Mouse (Mus musculus): ENCODE measurements around the gene Iqch. TPM values are rescaled to one million over a fixed set of nuclear protein-coding genes. Genes with fewer than 3 reads are reported as not detected.
"Not testable (repeated sequence)": the region's sequence is repeated elsewhere in the genome, so short reads cannot be mapped to it uniquely, and the experiment has no call there.

Iqch gene
- total RNA-seq, 4 experiments from 2014 or later: 0.18 TPM; not detected in 3

GRCm38 (mm10) chr9:63568808-63569207 lies 33.5 kb downstream of the Iqch start:
- peak in 1 of 2 experiments; percentile 16 for DNase-seq (ENCODE audit: low spot score in 2 of 2)

GRCm38 (mm10) chr9:63568314-63568713 lies 34.0 kb downstream of the Iqch start:
- DNase-seq (ENCODE audit: low spot score in 2 of 2): no peak

- no peak for DNase-seq (ENCODE audit: low spot score in 2 of 2)
Observed at GRCm38 (mm10) chr9:63563436-63563835, 38.9 kb downstream of the Iqch start.

- DNase-seq (ENCODE audit: low spot score in 2 of 2): no peak
Observed at GRCm38 (mm10) chr9:63561931-63562330, 40.4 kb downstream of the Iqch start.

GRCm38 (mm10) chr9:63556933-63557332 lies 45.4 kb downstream of the Iqch start:
- no peak for DNase-seq (ENCODE audit: low spot score in 2 of 2)

GRCm38 (mm10) chr9:63556316-63556715 lies 46.0 kb downstream of the Iqch start:
- no peak for DNase-seq (ENCODE audit: low spot score in 2 of 2)

- DNase-seq (ENCODE audit: low spot score in 2 of 2): no peak
Observed at GRCm38 (mm10) chr9:63555460-63555990, 46.8 kb downstream of the Iqch start.

- peak; percentile 21 for DNase-seq (ENCODE audit: low spot score in 2 of 2)
Observed at GRCm38 (mm10) chr9:63553628-63554027, 48.7 kb downstream of the Iqch start.

GRCm38 (mm10) chr9:63550701-63551100 lies 51.6 kb downstream of the Iqch start:
- not testable (repeated sequence) for DNase-seq (ENCODE audit: low spot score in 2 of 2)

GRCm38 (mm10) chr9:63548966-63549365 lies 53.3 kb downstream of the Iqch start:
- no peak for DNase-seq (ENCODE audit: low spot score in 2 of 2)

GRCm38 (mm10) chr9:63541926-63542325 lies 60.4 kb downstream of the Iqch start:
- DNase-seq (ENCODE audit: low spot score in 2 of 2): no peak

- DNase-seq (ENCODE audit: low spot score in 2 of 2): no peak
Observed at GRCm38 (mm10) chr9:63541301-63541700, 61.0 kb downstream of the Iqch start.

GRCm38 (mm10) chr9:63537489-63537888 lies 64.8 kb downstream of the Iqch start:
- DNase-seq (ENCODE audit: low spot score in 2 of 2): no peak

GRCm38 (mm10) chr9:63535042-63535441 lies 67.3 kb downstream of the Iqch start:
- DNase-seq (ENCODE audit: low spot score in 2 of 2): peak; percentile 14 to 26

GRCm38 (mm10) chr9:63534371-63534780 lies 67.9 kb downstream of the Iqch start:
- DNase-seq (ENCODE audit: low spot score in 2 of 2): no peak

GRCm38 (mm10) chr9:63532966-63533711 lies 69.2 kb downstream of the Iqch start:
- DNase-seq (ENCODE audit: low spot score in 2 of 2): no peak

- DNase-seq (ENCODE audit: low spot score in 2 of 2): no peak
Observed at GRCm38 (mm10) chr9:63523937-63524253, 78.4 kb downstream of the Iqch start.

GRCm38 (mm10) chr9:63523251-63523936 lies 78.9 kb downstream of the Iqch start:
- DNase-seq (ENCODE audit: low spot score in 2 of 2): no peak

- DNase-seq (ENCODE audit: low spot score in 2 of 2): no peak
Observed at GRCm38 (mm10) chr9:63512851-63513250, 89.4 kb downstream of the Iqch start.

GRCm38 (mm10) chr9:63511034-63511433 lies 91.3 kb downstream of the Iqch start:
- DNase-seq (ENCODE audit: low spot score in 2 of 2): no peak

- no peak for DNase-seq (ENCODE audit: low spot score in 2 of 2)
Observed at GRCm38 (mm10) chr9:63507110-63507509, 95.2 kb downstream of the Iqch start.

- no peak for DNase-seq (ENCODE audit: low spot score in 2 of 2)
Observed at GRCm38 (mm10) chr9:63503890-63504289, 98.4 kb downstream of the Iqch start.

- no peak for DNase-seq (ENCODE audit: low spot score in 2 of 2)
Observed at GRCm38 (mm10) chr9:63501516-63501915, 100.8 kb downstream of the Iqch start.

Measured in layer of hippocampus, adult 8-10 months (tissue).